Mouse (Mus musculus): ENCODE data around the gene Popdc2.

GRCm38 (mm10) chr16:38371705-38372296, 9.8 kb downstream of the Popdc2 start:
- TF ChIP-seq CTCF (IDR thresholded peaks at IDR 0.05; ENCODE audit: extremely low read depth, insufficient read length, insufficient replicate concordance, low read depth, low read length) (no peak), POLR2A (IDR thresholded peaks at IDR 0.05; ENCODE audit: low read depth, low read length) (no peak)
